ENCODE assay signal across 8 mouse cellular contexts in the genomic region with DNA sequence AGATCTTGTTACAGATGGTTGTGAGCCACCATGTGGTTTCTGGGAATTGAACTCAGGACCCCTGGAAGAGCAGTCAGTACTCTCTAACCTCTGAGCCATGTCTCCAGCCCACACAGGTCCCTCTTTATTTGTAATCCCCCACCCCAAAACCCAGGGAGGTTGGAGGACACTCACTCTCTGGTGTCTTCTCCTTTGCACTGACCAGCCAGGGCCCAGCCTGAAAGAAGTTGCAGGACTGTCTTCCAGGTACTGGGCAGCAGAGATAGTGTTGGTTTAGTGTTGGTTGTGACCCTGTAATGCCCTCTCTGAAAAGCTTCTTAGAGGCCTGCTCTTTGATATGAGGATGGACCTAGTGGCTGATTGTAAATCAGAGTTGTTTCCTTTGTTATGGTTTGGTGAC. TPM values are rescaled to one million over a fixed set of nuclear protein-coding genes. Genes with fewer than 3 reads are reported as not detected.
DNase-seq lines count a peak whose midpoint lies in the region; ATAC-seq and TF ChIP-seq lines count a peak whose summit lies in the region.

No protein-coding gene starts in this region.

- H3K9me3 ChIP-seq in erythroblast, embryonic 14.5 days (ENCODE audit: control insufficient read depth, low read length): no peaks in the 10 kb centered on the region
- H3K9me3 ChIP-seq in CH12.LX (replicated peaks; ENCODE audit: low read length): no peaks in the 10 kb centered on the region
- no peaks in the 10 kb centered on the region for H3K9me3 ChIP-seq in forebrain, postnatal 0 days (ENCODE audit: low read length)
- no peaks in the 10 kb centered on the region for H3K9me3 ChIP-seq in liver, embryonic 15.5 days (replicated peaks)

- DNase-seq in CH12.LX (ENCODE audit: extremely low read depth): no peak
- no peak for DNase-seq in forebrain, postnatal 0 days
- DNase-seq in urinary bladder, adult 18-20 months (ENCODE audit: low spot score in 2 of 2): no peak
- DNase-seq in spleen, postnatal 10 days (ENCODE audit: low spot score in 2 of 2): no peak
- DNase-seq in gastrocnemius, postnatal 36 days: no peak

- in situ Hi-C loops in CH12.LX (cut with MboI; ENCODE audit: low pct_ligation_motif_present, low pct_unique_long_range_greater_than_20kb, low sequenced_read_pairs): no loop called here

- dilution Hi-C loops in CH12.LX (cut with MboI; ENCODE audit: extremely low pct_ligation_motif_present, extremely low pct_unique_long_range_greater_than_20kb, low sequenced_read_pairs): no loop called here

- H3K36me3 ChIP-seq in erythroblast, embryonic 14.5 days (ENCODE audit: control insufficient read depth): no peaks in the 10 kb centered on the region
- peaks cover 0 to 13% of the 10 kb centered on the region in 2 experiments for H3K36me3 ChIP-seq in CH12.LX (replicated peaks in 1 of 2; ENCODE audit: control insufficient read depth in 1 of 2, insufficient read depth in 1 of 2, low read length in 1 of 2)
- H3K36me3 ChIP-seq in forebrain, postnatal 0 days (ENCODE audit: insufficient read depth): no peaks in the 10 kb centered on the region
- H3K36me3 ChIP-seq in liver, embryonic 15.5 days (replicated peaks): no peaks in the 10 kb centered on the region

- intact Hi-C loops in gastrocnemius, postnatal 36 days (cut with DNase I): loop anchor here (2.0 kb wide), 1 partner anchor 47 kb away; no protein-coding TSS in a partner anchor

- no peak for TF ChIP-seq EP300 in CH12.LX (IDR thresholded peaks at IDR 0.05; ENCODE audit: low read length)

- H3K27ac ChIP-seq in CH12.LX (ENCODE audit: insufficient read depth, low read depth): no peak overlapping the region
- H3K27ac ChIP-seq in forebrain, postnatal 0 days (ENCODE audit: low read depth, low read length): no peak overlapping the region; the same call in 1 of the 2 replicates
- no peak overlapping the region for H3K27ac ChIP-seq in liver, embryonic 15.5 days (replicated peaks)

- peaks cover 15% of the 10 kb centered on the region for H3K4me1 ChIP-seq in erythroblast, embryonic 14.5 days (ENCODE audit: control insufficient read depth)
- H3K4me1 ChIP-seq in CH12.LX (ENCODE audit: control insufficient read depth in 1 of 2, insufficient read depth in 2 of 2): peaks cover 0 to 19% of the 10 kb centered on the region in 2 experiments; a peak in 2 of 4 replicates
- H3K4me1 ChIP-seq in forebrain, postnatal 0 days (ENCODE audit: insufficient read depth): 0 out of 2 replicates have a peak, but pooled peaks cover 6% of the 10 kb centered on the region
- peaks cover 3% of the 10 kb centered on the region; the same call in 1 of the 2 replicates for H3K4me1 ChIP-seq in liver, embryonic 15.5 days (replicated peaks)

- H3K79me2 ChIP-seq in CH12.LX (replicated peaks; ENCODE audit: control insufficient read depth, extremely low read depth, insufficient read depth, poor library complexity, severe bottlenecking): peaks cover 8% of the 10 kb centered on the region; the same call in 1 of the 2 replicates

- ATAC-seq in erythroblast, adult 5-6 weeks (replicated peaks; ENCODE audit: low FRiP score, poor library complexity, severe bottlenecking): no peak
- ATAC-seq in forebrain, postnatal 0 days: no peak
- ATAC-seq in liver, embryonic 15.5 days (ENCODE audit: insufficient read depth): no peak

- H3K4me2 ChIP-seq in CH12.LX (ENCODE audit: insufficient read depth, low read depth, poor library complexity, severe bottlenecking): peak overlapping the region; percentile 96
- peak overlapping the region; percentile 60 for H3K4me2 ChIP-seq in forebrain, postnatal 0 days (ENCODE audit: low read depth)
- H3K4me2 ChIP-seq in liver, embryonic 15.5 days: peak overlapping the region; percentile 68

- no peak for TF ChIP-seq CTCF in CH12.LX (conservative IDR thresholded peaks at IDR 0.05 in 1 of 2, IDR thresholded peaks at IDR 0.05 in 1 of 2; ENCODE audit: low read depth in 2 of 2, low read length in 2 of 2)
- TF ChIP-seq CTCF in forebrain, postnatal 0 days (IDR thresholded peaks at IDR 0.05; ENCODE audit: low read depth): no peak

- H3K9ac ChIP-seq in CH12.LX (ENCODE audit: insufficient read depth, low read depth): peak overlapping the region; percentile 86
- peak overlapping the region; percentile 74 for H3K9ac ChIP-seq in forebrain, postnatal 0 days
- H3K9ac ChIP-seq in liver, embryonic 15.5 days: no peak overlapping the region

- peak overlapping the region; percentile 81 for H3K4me3 ChIP-seq in erythroblast, embryonic 14.5 days (replicated peaks)
- H3K4me3 ChIP-seq in CH12.LX (replicated peaks in 1 of 3; ENCODE audit: low read depth in 2 of 3, low read length in 2 of 3, poor library complexity in 1 of 3): peak overlapping the region; percentile 83 to 93 (median 91)
- H3K4me3 ChIP-seq in forebrain, postnatal 0 days (ENCODE audit: low read depth, low read length): peak overlapping the region; percentile 61
- H3K4me3 ChIP-seq in liver, embryonic 15.5 days (replicated peaks): peak overlapping the region; percentile 68

- no peak for TF ChIP-seq RAD21 in CH12.LX (IDR thresholded peaks at IDR 0.05; ENCODE audit: low read depth, low read length)

- H3K27me3 ChIP-seq in erythroblast, embryonic 14.5 days (ENCODE audit: control insufficient read depth): no peaks in the 10 kb centered on the region
- H3K27me3 ChIP-seq in CH12.LX (replicated peaks): no peaks in the 10 kb centered on the region
- no peaks in the 10 kb centered on the region for H3K27me3 ChIP-seq in forebrain, postnatal 0 days (ENCODE audit: insufficient read depth, low read length)
- H3K27me3 ChIP-seq in liver, embryonic 15.5 days: no peaks in the 10 kb centered on the region

- TF ChIP-seq POLR2A in CH12.LX (IDR thresholded peaks at IDR 0.05; ENCODE audit: low read depth, low read length): no peak

TF ChIP-seq in CH12.LX, 34 proteins besides CTCF, POLR2A, EP300 and RAD21:
- TF ChIP-seq NRF1 (IDR thresholded peaks at IDR 0.05; ENCODE audit: low read depth, low read length) (no peak), SIN3A (IDR thresholded peaks at IDR 0.05; ENCODE audit: low read length) (no peak), JUND (conservative IDR thresholded peaks at IDR 0.05; ENCODE audit: low read depth, low read length) (no peak), E2F4 (IDR thresholded peaks at IDR 0.05; ENCODE audit: insufficient replicate concordance, low read depth, low read length) (no peak), HCFC1 (IDR thresholded peaks at IDR 0.05; ENCODE audit: low read depth, low read length) (no peak), CHD1 (IDR thresholded peaks at IDR 0.05; ENCODE audit: low read depth, low read length) (no peak), TBP (conservative IDR thresholded peaks at IDR 0.05; ENCODE audit: low read depth, low read length) (no peak)

RNA-seq across cellular contexts. Expression of a gene that starts 1.0 kb away (rescaled TPM):
- polyA plus RNA-seq in erythroblast, embryonic 14.5 days (2012): not detected in 2 replicates
- total RNA-seq in erythroblast, adult 5-6 weeks (2015; ENCODE audit: low replicate concordance): 1.2 and 1.7 TPM in 2 replicates
- 2.0 and 5.9 TPM in 2 replicates for total RNA-seq in erythroblast, adult 5-6 weeks (2017; ENCODE audit: low replicate concordance)
- total RNA-seq in CH12.LX (2012; rRNA removed) (5.4 and 6.1 TPM in 2 replicates), CH12.LX (2014; rRNA removed) (10.1 and 13.5 TPM in 2 replicates)
- 3.7 and 4.6 TPM in 2 replicates for polyA plus RNA-seq in CH12.LX (2012; ENCODE audit: insufficient read length, low read depth)
- 12.9 and 19.8 TPM in 2 replicates for total RNA-seq in forebrain, postnatal 0 days (2014; rRNA removed)
- polyA plus RNA-seq in forebrain, postnatal 0 days (2015; fragmentation: Nextera tagmentation; extraction: Ambion mirVana): 7.7 and 12.0 TPM in 2 replicates
- 3.8 TPM in 2 replicates for polyA plus RNA-seq in liver, embryonic 15.5 days (2015; fragmentation: Nextera tagmentation; extraction: Ambion mirVana)
- 10 to 100 TPM in 1 of 2 experiments, 1 to 10 TPM in 1; 7.5 to 10.6 TPM for total RNA-seq in gastrocnemius, postnatal 36 days (2021)
